Mouse (Mus musculus) G1E (cell line): ENCODE measurements around the gene Wfdc17.

Source experiments
- CTCF ChIP-seq: IDR thresholded peaks from 2 replicates; pipeline ENCODE4 v1.5.1; 2012; ENCODE audit warnings: low read depth, low read length, inconsistent platforms, mixed read lengths
- GATA1 ChIP-seq: IDR thresholded peaks from 2 replicates; pipeline ENCODE4 v1.6.1; 2012; ENCODE audit warnings: borderline replicate concordance, low read length, inconsistent platforms, mixed read lengths
- TAL1 ChIP-seq: conservative IDR thresholded peaks from 2 replicates; pipeline ENCODE4 v1.6.1; 2012; ENCODE audit warnings: low read depth, low read length, inconsistent platforms, mixed read lengths

DNA sequence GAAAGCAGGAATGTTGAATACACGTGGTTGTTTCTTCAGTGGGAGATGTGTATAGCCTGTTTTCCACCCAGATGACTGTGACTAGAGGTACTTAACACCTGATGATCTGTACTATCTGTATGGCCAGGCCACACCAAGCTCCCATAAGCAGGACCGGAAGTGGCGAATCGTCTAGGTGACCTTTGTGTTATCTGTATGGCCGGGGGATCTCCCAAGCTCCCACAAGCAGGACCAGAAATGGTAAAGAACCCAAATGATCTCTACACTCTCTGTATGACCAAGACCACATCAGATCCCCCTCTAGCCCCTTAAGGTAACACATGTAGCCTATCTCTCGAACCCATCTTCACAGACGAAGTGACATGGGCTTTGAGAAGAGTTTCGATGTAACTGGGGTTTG, 49.2 kb upstream of the Wfdc17 start:
- TF ChIP-seq CTCF, result no peak
- no peak for TF ChIP-seq GATA1
- no peak for TF ChIP-seq TAL1
